Mouse (Mus musculus) adrenal gland, adult 8-10 months (tissue): ENCODE data around the gene Foxp1. TPM values are rescaled to one million over a fixed set of nuclear protein-coding genes. Genes with fewer than 3 reads are reported as not detected.

Experiments used
- DNase-seq: peaks from one replicate; pipeline ENCODE4 v3.0.0; 2022
- total RNA-seq, 4 experiments: library from RNA; stranded (reverse); gene quantifications; 2 replicates each; pipeline ENCODE4 v1.2.4; 2022

Gene Foxp1
- total RNA-seq, 4 experiments from 2014 or later = 37.1 to 93.2 (median 58.8) TPM

GRCm38 (mm10) chr6:99328146-99328545 is 194.4 kb downstream of the Foxp1 start:
- DNase-seq = no peak

- DNase-seq = no peak
Measured at GRCm38 (mm10) chr6:99327721-99328120, 194.8 kb downstream of the Foxp1 start.

- DNase-seq = no peak
Measured at GRCm38 (mm10) chr6:99325881-99326280, 196.6 kb downstream of the Foxp1 start.

- DNase-seq = no peak
Measured at GRCm38 (mm10) chr6:99325461-99325860, 197.1 kb downstream of the Foxp1 start.

- DNase-seq = no peak
Measured at GRCm38 (mm10) chr6:99322132-99322904, 200.2 kb downstream of the Foxp1 start.

- DNase-seq = no peak
Measured at GRCm38 (mm10) chr6:99320444-99320843, 202.1 kb downstream of the Foxp1 start.

- no peak for DNase-seq
Measured at GRCm38 (mm10) chr6:99319415-99320405, 202.8 kb downstream of the Foxp1 start.

- DNase-seq = no peak
Measured at GRCm38 (mm10) chr6:99314746-99315145, 207.8 kb downstream of the Foxp1 start.

GRCm38 (mm10) chr6:99310529-99310928 is 212.0 kb downstream of the Foxp1 start:
- no peak for DNase-seq

GRCm38 (mm10) chr6:99310171-99310500 is 212.4 kb downstream of the Foxp1 start:
- DNase-seq = no peak

- DNase-seq = no peak
Measured at GRCm38 (mm10) chr6:99309466-99310170, 212.9 kb downstream of the Foxp1 start.

- no peak for DNase-seq
Measured at GRCm38 (mm10) chr6:99305751-99306150, 216.8 kb downstream of the Foxp1 start.

GRCm38 (mm10) chr6:99305236-99305635 is 217.3 kb downstream of the Foxp1 start:
- DNase-seq = no peak

- DNase-seq = no peak
Measured at GRCm38 (mm10) chr6:99302662-99303435, 219.7 kb downstream of the Foxp1 start.

GRCm38 (mm10) chr6:99301923-99302322 is 220.6 kb downstream of the Foxp1 start:
- no peak for DNase-seq

GRCm38 (mm10) chr6:99300235-99300634 is 222.3 kb downstream of the Foxp1 start:
- no peak for DNase-seq

- DNase-seq = no peak
Measured at GRCm38 (mm10) chr6:99299196-99299595, 223.3 kb downstream of the Foxp1 start.

- no peak for DNase-seq
Measured at GRCm38 (mm10) chr6:99297535-99297934, 225.0 kb downstream of the Foxp1 start.

GRCm38 (mm10) chr6:99295495-99295894 is 227.0 kb downstream of the Foxp1 start:
- DNase-seq = no peak

- no peak for DNase-seq
Measured at GRCm38 (mm10) chr6:99289220-99289619, 233.3 kb downstream of the Foxp1 start.

GRCm38 (mm10) chr6:99285026-99285425 is 237.5 kb downstream of the Foxp1 start:
- DNase-seq = no peak

- DNase-seq = no peak
Measured at GRCm38 (mm10) chr6:99284019-99284418, 238.5 kb downstream of the Foxp1 start.
